Mouse (Mus musculus): ENCODE data around the gene Vps8. TPM values are rescaled to one million over a fixed set of nuclear protein-coding genes. Genes with fewer than 3 reads are reported as not detected.

The Vps8 gene
- total RNA-seq, 1 experiment from 2014 or later = 26.4 TPM

DNA sequence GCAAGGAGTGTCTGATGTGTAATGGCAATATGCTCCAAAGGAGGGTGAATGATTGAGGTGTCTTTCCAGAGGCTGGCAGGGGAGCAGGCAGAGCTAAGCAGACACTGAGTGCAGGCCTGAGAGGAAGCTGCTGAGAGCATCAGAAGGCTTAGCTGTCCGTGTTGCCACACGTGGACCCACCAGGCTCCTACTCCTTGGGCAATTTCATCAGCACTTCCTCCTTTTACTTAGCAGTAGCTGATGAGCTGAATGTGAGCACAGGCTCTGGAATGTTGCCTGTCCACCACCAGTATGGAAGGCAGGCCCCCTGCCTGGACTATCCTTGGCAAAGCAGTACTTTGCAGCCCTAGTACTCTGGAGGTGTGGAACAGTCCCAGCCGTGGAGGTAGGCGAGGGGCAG lies 23.0 kb upstream of the Vps8 start:
- ATAC-seq (replicated peaks; ENCODE audit: insufficient number of reproducible peaks, low FRiP score, low TSS enrichment, poor library complexity, severe bottlenecking) = peak; percentile 67

DNA sequence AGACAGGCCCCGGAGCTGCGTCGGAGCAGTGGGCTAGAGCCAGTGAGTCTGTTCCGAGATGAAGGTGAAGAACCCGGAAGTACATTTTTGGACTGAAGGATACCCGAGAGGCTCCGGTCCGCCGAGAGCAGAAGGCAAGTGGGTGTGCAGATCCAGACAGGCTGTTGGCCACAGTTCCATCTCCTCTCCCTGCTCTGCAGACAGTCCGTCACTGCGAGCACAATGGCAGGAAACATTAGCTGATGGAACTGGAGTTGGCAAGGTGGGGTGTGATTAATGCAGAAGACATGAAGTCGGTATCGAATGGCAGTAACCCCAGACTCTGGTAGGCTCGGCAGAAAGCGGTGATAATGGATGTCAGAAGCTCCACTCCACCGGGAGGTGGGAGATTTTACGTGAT lies 20.9 kb upstream of the Vps8 start:
- ATAC-seq (replicated peaks; ENCODE audit: insufficient number of reproducible peaks, low FRiP score, low TSS enrichment, poor library complexity, severe bottlenecking) = no peak

DNA sequence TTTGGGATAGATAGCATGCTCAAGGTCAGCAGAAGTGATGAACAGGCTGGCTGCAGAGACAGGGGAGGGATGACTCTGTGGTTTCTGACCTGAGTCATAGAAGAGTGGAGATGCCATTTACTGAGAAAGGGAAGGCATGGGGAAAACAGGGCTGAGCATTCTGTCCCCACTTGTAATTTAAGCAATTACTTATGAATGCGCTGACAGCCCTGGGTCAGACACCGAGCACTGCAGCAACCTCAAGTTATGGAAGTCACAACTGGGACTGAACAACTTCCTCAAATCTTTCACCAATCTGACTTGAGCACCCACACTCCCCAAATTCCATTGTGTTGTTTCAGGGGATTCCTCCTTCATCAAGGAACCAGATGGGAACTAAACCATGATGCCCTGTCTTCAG lies 19.5 kb upstream of the Vps8 start:
- ATAC-seq (replicated peaks; ENCODE audit: insufficient number of reproducible peaks, low FRiP score, low TSS enrichment, poor library complexity, severe bottlenecking) = no peak

DNA sequence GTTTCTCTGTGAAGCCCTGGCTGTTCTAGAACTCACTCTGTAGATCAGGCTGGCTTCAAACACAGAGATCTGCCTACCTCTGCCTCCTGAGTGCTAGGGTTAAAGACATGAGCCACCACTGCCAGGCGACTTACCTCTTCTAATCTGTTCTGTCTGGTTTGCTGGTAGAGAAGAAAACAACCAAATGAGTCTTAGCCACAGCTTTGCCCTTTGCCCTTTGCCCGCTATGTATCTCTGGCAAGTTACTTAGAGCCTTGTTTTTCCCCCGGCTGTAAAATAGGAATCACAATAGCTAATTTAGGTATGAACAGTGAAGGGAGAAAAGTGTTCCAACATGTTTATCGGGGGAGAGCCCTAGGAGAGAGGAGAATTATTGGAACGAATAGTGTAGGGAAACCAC lies 18.3 kb upstream of the Vps8 start:
- ATAC-seq (replicated peaks; ENCODE audit: insufficient number of reproducible peaks, low FRiP score, low TSS enrichment, poor library complexity, severe bottlenecking) = no peak

DNA sequence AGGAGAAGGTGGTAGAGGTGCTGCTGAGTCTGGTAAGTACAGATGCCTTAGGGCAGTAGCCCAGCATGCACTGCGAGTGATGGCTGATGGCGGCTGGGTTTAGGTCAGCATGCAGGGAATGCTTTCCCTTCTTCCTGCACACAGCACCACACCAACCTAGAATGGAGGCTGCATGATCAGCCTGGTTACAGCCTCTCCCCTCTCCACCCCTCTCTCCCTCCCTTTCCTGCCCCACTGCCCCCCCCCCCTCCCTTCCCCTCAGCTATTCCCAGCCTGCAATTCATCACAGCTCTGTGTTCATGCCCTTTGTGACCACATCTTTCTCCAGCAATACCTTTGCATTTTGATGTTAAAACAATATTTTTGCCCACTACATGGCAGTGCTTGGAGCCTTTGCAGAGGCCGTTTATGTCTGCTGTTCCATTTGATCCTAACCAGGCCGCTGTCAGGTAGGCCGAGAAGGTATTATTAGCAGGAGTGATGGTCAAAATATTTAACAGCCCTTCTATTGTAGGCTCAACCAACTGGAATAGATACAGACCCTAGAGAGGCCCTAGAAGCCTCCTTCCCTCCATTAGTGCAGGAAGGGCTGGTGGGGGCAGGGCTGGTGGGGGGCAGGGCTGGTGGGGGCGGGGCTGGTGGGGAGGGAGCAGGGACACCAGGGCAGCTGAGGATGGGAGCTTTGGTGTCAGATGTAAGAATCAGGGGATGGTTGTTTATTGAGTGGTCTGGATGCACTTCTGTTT lies 17.5 kb upstream of the Vps8 start:
- ATAC-seq (replicated peaks; ENCODE audit: insufficient number of reproducible peaks, low FRiP score, low TSS enrichment, poor library complexity, severe bottlenecking) = no peak

DNA sequence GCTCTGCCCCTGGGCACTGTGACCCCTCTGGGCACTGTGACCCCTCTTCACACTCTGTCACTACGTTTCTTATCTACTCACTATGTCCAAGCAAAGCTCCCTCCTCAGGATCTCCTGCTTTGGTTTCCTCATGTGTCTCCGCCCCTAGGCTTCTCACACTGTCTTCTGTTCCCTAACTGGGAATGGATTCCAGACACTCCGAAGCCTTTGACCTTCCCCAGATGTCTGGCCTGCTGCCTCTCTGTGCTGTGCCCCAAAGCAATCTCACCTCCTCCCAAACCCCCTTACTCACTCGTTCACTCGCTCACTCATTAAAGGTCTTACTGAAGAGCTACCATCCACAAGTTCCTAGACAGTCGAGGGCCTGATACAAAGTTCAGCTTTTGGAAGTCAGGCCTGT lies 16.8 kb upstream of the Vps8 start:
- no peak for ATAC-seq (replicated peaks; ENCODE audit: insufficient number of reproducible peaks, low FRiP score, low TSS enrichment, poor library complexity, severe bottlenecking)

DNA sequence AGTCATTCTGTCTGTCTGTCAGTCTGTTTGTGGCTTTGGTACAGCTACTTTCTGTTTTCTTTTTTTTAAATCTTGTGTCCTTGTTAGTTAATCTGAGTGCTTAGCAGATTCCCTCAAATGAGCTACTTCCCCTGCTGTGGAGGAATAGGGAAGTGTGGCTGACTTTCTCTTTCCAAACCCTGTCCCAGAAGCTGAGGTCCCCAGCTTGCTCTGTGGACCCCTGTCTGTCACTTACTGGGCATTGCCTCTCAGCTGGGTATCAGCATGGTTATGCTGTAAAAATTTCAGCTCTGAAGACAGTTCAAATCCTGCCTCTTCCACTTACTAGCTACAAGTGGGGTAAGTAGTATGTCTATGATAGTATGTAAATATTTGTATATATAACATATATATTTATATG lies 11.1 kb upstream of the Vps8 start:
- ATAC-seq (replicated peaks; ENCODE audit: insufficient number of reproducible peaks, low FRiP score, low TSS enrichment, poor library complexity, severe bottlenecking) = peak; percentile 53

DNA sequence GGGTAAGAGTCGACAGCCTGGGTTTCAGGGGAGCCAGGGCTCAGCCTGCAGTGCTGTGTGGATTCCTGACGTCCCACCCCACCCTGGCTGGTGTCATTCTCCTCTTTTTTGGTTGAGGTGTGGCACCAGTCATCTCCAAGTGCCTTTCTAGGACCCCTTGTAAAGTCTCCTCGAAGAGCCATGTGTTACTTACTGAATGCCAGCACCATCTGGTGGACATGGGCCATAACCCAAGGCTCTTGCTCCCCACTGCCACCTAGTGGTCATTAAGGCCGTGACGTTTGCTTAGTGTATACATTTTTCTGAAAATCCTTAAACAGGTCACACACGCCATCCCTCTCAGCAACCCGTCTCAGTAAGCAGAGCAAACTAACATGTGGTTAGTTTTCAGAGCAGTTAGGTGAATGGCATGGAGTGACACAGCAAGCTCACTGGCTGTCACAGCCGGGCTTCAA lies 10.3 kb upstream of the Vps8 start:
- ATAC-seq (replicated peaks; ENCODE audit: insufficient number of reproducible peaks, low FRiP score, low TSS enrichment, poor library complexity, severe bottlenecking) = peak; percentile 86

DNA sequence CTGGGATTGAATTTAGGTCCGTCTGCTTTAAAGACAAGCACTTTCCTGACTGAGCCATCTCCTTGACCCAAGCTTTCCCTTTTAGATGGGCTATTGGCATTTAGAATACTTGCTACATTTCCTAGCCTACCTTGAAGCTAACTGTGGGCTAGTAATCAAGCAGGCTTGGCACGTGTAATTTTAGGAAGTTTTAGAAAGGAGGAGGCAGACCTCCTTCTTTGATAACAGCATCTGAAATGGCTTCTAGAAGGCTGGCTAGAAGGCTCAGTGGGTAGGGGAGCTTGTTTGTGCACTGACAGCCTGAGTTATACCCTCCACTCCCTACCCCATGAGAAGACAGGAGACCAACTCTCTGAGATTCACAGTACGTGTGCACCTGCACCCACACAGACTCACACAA lies 9.1 kb upstream of the Vps8 start:
- ATAC-seq (replicated peaks; ENCODE audit: insufficient number of reproducible peaks, low FRiP score, low TSS enrichment, poor library complexity, severe bottlenecking) = no peak

DNA sequence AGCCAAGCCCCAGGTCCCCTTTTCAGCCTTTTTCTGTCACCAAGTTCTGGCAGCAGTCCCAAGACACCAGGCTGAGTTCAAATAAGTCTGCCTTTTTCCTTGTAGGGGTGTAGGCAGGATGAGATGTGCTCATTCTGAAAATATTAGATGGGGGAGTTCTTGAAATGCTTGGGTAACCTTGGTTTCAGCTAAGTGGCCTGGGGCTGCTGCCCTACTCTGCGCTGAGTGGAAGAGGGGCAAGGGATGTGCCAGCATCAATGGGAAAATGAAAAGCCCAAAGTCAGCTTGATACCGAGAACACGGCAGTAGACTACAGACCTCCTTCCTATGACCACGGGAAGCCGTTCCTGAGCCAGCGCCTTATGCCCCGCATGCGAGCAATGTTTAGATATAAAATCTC lies 7.8 kb upstream of the Vps8 start:
- no peak for ATAC-seq (replicated peaks; ENCODE audit: insufficient number of reproducible peaks, low FRiP score, low TSS enrichment, poor library complexity, severe bottlenecking)

DNA sequence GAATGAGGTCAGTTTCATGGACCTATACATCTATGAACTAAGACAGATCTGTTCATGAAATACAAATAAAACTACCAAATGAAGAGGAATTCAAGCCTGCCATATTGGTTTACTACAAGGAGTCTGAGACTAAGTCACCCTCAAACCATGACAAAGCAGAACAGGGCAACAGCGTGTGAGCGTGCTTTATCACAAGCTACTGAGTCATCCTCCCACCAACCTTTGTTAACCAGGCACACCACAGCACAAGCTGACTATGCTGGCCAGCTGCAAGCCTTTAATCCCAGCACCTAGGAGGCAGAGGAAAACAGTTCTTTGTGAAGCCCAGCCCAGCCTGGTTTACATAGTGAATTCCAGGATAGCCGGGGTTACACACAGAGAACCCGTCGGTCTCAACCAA lies 4.9 kb upstream of the Vps8 start:
- ATAC-seq (replicated peaks; ENCODE audit: insufficient number of reproducible peaks, low FRiP score, low TSS enrichment, poor library complexity, severe bottlenecking) = no peak

DNA sequence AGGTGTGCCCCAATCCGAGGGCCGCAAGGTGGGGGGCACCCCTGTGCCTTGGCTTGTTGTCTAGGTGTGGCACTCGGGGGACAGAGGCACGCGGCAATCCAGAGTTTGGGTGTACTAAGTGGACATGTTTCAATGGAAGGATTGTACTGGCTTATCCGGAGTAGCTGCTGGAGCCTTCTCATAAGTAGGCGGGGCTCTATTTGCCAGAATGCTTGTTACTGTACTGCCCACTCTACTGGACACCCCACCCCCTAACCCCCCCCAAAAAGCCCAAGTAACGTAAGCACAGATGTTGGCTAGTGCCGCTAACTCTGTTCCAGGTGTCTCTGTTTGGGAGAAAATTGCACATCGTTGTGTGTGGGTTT lies 610 bp downstream of the Vps8 start:
- ATAC-seq (replicated peaks; ENCODE audit: insufficient number of reproducible peaks, low FRiP score, low TSS enrichment, poor library complexity, severe bottlenecking) = peak; percentile 16

DNA sequence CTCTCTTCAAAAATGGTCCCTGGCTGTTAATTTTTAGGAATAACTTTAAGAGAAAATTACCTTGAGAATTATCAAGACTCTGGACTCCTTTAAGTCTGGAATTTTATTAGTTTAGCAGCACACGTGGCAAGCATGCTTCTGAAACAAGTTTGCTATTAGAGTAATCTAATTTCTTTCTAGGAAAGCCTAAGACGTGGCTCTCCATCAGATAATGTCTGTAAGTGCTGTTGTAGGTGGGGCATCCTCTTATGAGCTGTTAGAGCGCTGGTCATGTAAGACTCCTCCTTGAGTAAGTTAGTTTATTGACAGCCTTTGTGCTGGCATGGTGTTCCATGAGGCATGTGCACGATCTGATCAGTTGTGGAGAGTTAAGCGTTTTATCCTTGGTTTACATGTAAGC lies 5.2 kb downstream of the Vps8 start:
- no peak for ATAC-seq (replicated peaks; ENCODE audit: insufficient number of reproducible peaks, low FRiP score, low TSS enrichment, poor library complexity, severe bottlenecking)

DNA sequence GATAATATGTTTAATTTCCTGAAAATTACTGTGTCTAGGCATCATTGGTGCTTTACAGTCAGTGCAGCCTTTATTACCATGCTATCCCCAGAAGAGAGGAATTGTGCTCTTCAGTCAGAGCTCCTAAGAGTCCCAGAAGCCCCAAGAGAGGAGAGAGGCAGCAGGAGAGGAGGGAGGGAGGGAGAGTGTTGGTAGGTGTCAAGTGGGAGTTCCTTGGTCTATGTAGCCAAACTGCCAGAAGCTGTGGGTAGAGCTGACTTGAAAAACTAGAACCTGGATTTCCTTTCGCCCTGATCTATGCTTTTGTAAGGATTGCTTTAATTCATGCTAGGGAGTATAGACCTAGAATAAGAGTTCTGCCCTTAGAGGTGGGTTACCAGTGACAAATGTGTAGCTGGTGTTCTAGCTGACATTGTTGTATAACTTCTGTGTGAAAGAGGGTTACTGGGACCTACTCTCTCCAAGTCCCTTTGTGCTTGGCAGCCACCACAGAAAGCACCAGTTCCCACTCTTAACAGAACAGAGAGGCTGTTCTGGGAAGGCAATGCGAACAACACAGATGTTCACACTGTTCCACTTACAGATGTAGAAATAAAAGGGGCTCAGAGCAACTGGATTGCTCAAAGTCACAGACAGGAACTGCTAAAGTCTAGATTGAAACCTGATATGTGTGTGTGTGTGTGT lies 7.6 kb downstream of the Vps8 start:
- ATAC-seq (replicated peaks; ENCODE audit: insufficient number of reproducible peaks, low FRiP score, low TSS enrichment, poor library complexity, severe bottlenecking) = no peak

DNA sequence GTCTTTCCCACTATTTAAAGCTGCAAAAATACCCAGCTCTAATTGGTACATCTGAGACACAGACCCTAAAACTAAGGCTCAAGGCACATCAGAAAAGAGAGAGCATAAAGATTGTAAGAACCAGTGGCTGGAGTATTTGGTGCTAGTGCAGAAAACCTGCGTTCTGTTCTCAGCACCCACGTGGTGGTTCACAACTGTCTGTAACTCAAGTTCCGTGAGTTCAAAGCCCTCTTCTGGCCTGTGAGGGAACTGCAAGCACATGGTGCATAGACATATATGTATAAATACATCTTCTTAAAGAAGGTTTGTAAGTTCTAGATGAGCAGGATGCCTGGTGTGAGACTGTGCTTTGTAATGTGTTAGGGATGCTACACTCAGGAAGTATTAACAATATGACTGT lies 8.7 kb downstream of the Vps8 start:
- ATAC-seq (replicated peaks; ENCODE audit: insufficient number of reproducible peaks, low FRiP score, low TSS enrichment, poor library complexity, severe bottlenecking) = no peak

DNA sequence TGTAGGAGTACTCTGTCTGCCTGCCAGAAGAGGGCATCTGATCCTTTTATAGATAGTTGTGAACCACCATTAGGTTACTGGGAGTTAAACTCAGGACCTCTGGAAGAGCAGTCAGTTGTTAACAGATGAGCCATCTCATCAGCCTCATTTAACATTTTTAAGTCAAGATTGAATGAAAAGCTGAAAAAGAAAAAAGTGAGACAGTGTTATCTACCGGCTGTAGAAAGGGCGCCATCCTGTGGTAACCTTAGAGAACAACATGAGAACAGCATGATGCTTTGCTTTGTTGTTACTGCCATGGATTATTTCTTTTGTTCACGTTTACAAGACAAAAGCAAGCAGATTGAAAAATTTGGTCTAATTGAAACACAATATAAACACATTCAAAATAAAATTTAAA lies 10.6 kb downstream of the Vps8 start:
- ATAC-seq (replicated peaks; ENCODE audit: insufficient number of reproducible peaks, low FRiP score, low TSS enrichment, poor library complexity, severe bottlenecking) = no peak

DNA sequence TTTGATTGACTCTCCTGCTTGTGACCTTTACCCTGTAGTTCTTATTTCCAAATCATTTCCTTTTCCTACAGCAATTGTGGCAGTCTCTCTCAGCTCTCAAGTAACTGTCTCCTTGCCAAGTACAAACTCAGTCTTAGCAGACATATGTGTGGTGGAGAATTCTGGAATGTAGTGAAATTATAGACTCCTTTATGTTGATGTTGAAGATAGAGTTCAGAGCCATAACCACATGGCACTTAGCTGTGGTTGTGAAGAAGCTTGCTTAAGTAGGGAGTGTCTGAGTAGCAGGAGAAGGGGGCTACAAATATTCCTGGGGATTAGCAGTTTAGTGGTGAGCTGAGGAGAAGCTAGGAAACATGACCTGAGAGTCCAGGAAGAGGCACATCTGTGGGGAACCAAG lies 18.1 kb downstream of the Vps8 start:
- no peak for ATAC-seq (replicated peaks; ENCODE audit: insufficient number of reproducible peaks, low FRiP score, low TSS enrichment, poor library complexity, severe bottlenecking)

DNA sequence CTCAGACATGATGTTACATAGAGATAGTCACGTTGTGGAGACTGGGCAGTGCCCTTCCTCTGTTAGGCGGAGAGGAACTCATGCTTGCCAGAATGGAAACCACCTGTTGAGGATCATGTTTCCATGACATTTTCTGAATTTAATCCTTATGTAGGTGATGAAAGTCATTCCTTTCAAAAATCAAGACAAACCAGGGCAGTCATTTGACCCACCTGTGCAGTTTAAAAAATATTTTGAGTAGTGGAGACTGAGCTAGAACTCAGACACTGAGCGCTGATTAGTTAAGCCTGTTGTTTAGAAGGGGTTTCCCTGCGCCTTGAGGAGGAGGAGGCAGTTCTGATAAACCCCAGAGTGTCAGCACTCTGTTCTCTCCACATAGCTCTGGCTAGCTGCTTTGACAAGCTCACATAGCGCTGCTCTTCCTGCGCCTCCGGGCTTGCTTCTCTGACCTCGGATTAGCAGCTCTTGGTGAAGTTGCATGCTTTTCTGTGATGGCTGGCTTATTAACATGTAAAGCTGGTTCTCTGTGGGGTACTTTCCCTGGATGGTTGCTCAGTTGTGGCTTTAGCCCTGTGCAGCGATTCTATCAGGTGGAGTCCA lies 22.2 kb downstream of the Vps8 start:
- no peak for ATAC-seq (replicated peaks; ENCODE audit: insufficient number of reproducible peaks, low FRiP score, low TSS enrichment, poor library complexity, severe bottlenecking)

DNA sequence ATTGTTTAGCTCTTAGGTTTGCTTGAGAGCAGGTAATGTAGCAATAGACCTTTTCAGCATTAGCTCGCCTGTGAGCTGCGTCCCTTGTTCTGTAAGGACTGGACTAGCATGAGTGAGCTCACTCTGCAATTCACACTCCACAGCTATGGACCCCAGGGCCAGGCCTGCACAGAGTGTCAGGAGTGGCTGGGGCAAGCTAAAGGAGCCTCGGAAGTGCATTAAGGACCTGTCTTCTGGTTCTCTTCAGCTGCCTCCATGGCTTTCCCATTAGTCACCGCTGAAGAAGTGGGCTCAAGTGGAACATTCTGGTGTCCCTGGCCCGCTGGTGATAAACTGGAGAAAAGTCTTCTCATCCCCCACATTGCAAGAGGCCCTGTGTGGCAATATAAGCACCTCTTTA lies 24.5 kb downstream of the Vps8 start:
- no peak for ATAC-seq (replicated peaks; ENCODE audit: insufficient number of reproducible peaks, low FRiP score, low TSS enrichment, poor library complexity, severe bottlenecking)

DNA sequence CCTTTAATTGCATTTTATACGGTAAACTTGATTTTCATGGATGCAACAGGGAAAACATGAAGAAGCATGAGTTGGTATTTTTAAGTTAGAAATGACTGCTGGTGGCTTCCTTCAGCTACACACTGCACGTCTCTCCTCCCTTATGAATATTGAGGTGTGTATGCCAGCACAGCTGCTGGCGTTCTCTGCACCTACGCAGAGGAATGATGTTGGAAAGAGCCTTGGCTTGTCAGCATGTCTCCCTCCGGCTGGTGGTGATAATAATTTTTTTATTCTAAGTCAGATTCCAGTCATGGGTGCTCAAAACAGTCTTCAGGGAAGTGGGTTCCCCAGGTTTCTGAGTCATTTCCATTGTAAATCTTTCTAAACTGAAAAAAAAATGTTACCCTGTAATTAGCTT lies 25.5 kb downstream of the Vps8 start:
- no peak for ATAC-seq (replicated peaks; ENCODE audit: insufficient number of reproducible peaks, low FRiP score, low TSS enrichment, poor library complexity, severe bottlenecking)

Data from monocyte, adult 5-6 weeks (primary cell).